Mouse (Mus musculus): Measurements from ENCODE around the gene Epn2.

- TF ChIP-seq FLI1 (IDR thresholded peaks at IDR 0.05; ENCODE audit: low read length) (no peak), GATA1 (IDR thresholded peaks at IDR 0.05; ENCODE audit: borderline replicate concordance, low read length) (no peak)
Measured at GRCm38 (mm10) chr11:61532820-61533219, 46.7 kb downstream of the Epn2 start.

Measured in megakaryocyte, embryonic 14.5 days (primary cell).